Mouse (Mus musculus) mouse embryonic stem cell (cell line): ENCODE measurements around the gene Htr6.

Experiments used
- in situ Hi-C, 2 experiments: fragments of 300-500 bp; cut with MboI; formaldehyde crosslinking; loops; 1 replicate in 1 of 2; 3 replicates in 1 of 2; pipeline ENCODE4 v1.14.3; 2019 to 2020; ENCODE audit warnings: low sequenced_read_pairs in 2 of 2, low pct_unique_long_range_greater_than_20kb in 1 of 2, mixed read lengths in 1 of 2; ENCODE audit not compliant: unreplicated experiment in 1 of 2

Gene Htr6

DNA sequence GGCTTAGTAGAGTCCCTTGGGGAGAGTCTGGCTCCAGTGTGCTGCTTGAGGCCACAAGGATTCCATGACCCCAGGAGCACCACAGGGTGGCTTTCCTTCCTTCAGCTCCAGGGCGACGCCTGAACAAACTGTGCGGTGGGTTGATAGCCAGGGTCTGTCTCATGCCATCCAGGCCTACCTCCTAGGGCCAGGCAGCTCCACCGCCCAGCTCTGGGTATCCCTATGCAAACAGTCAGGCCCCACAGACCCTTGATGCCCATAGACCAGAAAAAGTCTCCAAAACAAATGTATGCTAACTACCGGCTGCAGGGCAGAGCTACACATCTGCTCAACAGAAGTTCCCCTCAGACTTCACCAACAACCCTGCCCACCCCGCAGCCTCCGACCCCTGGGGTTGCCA lies 15.7 kb upstream of the Htr6 start:
- in situ Hi-C loops: loop anchor here (10.0 to 25.0 kb wide), 2 partner anchors 421 to 734 kb away; no protein-coding TSS in a partner anchor

DNA sequence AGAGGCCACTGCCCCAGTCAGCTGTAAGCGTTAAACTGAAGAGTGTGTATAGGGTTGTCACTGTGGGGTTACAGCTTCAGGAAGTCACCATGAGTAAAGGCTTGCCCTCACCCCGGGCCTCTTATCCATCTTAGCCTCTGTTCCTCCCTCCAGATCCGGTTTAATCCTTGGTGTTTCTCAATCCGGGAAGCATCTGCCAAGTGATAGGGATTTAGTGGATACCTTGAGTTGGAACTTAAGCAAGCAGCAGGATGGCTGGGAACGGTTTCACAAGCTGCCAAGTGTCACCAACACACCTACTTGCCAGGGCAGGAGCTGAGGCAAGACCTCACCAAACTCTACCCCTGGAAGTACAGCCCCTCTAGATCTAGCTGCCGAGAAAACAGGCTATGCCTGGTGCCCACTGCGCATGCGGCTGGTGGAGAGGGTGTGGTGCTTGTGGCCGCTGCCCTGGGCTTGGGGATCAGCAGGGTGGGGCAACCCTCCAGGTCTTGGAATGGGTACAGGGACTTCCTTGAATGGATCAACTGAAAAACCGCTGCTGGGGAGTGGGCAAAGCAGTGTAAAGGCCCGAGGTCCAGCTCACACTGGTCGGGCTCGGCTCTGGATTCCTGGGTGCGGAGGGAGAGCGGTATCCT lies 15.1 kb upstream of the Htr6 start:
- in situ Hi-C loops: loop anchor here (10.0 to 25.0 kb wide), 2 partner anchors 422 to 734 kb away; no protein-coding TSS in a partner anchor

DNA sequence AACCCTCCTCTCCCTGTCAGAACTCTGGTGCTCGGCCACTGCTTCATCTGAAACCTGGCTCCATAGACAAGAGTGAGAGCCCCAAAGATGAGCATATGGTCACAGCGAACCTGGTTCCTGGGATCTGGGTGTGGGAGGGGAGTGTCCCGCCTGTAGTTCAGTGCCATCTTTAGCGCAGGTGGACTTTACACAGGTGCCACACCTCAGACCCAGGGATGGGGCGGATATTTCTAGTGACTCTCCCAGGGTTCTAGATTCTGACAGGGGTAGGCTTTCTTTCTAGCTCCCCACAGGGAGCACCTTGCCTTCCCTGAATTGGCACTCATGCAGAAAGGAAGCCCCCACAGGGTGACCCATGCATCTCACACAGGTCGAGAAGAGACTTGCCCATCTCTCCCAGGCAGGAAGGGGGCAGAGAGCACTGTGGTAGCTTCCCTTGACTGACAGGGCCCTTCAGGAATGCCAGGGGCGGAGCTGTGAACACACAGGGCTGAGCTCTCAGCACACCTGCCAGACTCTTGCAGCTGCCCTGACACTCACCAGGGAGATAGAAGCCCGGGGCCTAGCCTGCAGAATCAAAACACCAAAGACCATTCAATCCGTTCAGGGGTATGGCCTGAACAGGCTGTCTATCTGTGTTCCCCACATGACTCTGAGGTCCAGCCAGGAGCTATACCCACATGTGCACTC lies 13.8 kb upstream of the Htr6 start:
- in situ Hi-C loops: loop anchor here in 1 of 2 experiments (25.0 kb wide), 1 partner anchor 423 kb away; no protein-coding TSS in a partner anchor

DNA sequence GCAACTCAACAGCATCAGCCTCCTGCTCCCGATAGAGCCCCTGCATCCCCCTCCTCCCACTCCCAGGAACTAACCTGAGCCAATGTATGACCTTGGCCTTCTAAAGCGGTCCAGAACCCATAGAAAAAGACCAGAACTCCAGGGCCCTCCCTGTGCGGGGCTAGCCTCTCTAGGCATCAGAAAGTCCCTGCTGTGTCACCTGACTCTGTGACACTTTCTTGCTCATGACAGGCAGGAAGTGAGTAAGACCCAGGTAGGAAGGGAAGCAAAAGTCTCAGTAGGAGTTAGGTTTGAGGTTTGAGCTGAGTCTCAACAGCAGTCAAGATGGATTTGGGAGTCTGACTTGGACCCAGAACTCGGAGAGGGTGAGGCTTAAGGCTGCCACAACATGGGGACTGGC lies 11.6 kb upstream of the Htr6 start:
- in situ Hi-C loops: loop anchor here in 1 of 2 experiments (25.0 kb wide), 1 partner anchor 425 kb away; no protein-coding TSS in a partner anchor

DNA sequence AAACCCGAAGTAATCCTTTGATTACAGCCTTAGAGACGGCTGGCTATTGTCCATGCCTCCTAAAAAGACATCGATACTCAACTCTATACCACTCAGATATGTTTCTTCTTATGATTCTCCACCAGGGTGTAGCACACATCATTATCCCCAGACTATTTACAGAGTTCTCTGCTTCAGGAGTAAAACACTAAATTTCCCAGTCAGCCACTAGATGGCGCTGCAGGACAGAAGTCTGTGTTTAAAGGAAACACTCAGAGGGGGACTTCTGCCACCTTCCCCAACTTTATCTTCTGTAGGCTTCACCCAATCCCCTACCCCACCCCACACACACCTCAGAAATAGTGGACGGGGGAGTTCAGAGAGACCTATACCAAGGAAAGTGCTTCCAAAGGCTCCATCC lies 10.7 kb upstream of the Htr6 start:
- in situ Hi-C loops: loop anchor here in 1 of 2 experiments (25.0 kb wide), 1 partner anchor 426 kb away; no protein-coding TSS in a partner anchor

DNA sequence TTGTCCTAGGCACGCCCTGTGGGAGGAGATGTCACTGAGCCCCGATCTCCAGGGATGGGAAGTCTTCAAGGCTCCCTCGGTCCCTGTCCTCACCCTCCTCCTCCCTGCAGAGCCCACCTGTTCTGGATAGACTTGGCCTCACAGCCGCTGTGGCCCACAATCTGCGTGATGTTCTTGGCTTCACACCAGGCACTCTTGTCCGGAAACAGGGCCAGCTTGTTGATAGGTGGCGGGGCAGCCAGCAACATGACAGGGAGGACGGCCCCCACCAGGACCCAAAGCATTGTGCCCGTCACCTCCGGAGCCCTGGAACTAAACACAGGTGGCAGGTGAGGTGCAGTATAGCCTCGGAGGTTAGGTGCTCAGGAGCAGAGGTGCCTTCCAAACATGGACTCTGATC lies 10.0 kb upstream of the Htr6 start:
- in situ Hi-C loops: loop anchor here in 1 of 2 experiments (25.0 kb wide), 1 partner anchor 427 kb away; no protein-coding TSS in a partner anchor

DNA sequence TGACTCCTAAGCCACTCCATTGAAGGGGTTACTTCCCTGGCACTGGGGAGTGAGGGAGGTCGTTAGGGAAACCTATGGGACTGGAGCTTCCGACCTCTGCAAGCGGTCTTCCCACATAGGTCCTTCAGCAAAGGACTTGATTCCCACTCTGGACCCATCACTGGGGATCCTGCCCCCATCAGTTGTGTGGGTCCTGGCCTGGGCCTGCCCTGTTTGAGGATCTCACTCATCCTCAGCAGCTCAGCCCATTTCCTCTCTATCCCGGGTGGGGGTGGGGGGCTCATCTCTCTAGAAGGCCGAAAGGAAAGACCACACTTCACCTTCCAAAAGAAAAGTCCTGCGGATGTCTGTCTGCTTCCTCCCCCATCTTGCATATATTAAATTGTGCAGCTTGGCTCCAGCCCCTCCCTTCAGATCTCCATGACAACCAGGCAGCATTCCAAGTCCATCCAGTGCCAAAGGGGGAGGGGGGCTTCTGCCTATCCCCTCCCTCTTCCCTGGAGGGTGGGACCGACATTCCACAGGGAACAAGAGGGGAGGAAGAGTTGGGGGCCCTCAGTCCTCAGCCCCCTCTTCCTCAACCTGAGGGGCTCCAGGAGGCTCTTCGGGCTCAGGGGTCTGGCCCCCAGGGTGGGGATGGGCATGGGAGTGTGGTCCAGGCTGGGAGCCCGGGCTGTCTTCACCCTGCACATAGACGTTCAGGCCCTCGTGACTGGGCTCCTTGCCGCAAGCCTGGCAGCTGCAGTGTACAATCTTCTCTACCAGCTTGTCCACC lies 7.6 kb upstream of the Htr6 start:
- in situ Hi-C loops: loop anchor here in 1 of 2 experiments (25.0 kb wide), 1 partner anchor 429 kb away; no protein-coding TSS in a partner anchor

DNA sequence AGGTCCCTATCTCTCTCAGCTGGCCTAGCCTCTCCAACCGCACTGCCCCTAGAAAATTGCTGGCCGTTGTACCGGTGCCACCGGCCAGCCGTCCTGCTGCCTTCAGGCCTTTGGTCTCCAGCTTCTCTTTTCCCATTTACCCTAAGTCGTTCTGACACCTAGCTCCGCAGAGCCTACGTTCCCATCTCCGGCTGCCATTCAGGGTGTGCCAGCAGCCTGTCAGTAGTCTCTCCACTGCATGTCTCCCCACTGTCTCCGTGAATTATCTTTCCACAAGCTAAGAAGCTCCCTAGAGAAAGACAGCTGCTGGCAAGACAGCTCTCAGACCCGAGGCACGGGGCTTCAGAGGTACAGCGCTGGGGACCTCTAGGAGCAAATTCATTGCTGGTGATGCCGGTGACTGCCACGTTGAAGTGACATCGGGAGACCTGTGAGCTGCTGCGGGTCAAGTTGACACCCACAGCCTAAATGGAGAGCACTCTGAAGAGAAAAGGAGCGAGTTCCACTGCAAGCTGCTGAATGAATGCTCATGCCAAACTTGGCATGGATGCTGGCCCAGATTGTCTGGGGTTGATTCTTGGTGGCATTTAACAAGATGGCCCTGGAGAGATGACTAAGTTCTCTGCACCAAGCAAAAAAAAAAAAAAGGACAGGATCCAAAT lies 6.0 kb upstream of the Htr6 start:
- in situ Hi-C loops: loop anchor here in 1 of 2 experiments (25.0 kb wide), 1 partner anchor 431 kb away; no protein-coding TSS in a partner anchor

DNA sequence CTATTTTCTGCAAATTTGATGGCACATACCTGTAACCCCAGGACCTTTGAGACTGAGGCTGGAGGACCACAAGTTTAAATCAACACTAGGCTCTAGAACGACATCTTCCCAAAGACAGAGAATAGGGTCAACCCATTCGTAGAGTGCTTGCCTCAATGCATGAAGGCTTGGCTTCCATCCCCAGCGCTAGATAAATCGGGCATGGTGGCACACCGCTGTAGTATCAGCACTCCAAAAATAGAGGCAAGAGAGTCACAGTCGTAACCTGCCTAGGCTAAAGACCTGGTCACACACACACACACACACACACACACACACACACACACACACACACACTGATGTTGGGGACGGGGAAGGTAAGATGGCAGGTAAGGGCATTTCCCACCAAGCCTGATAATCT lies 4.9 kb upstream of the Htr6 start:
- in situ Hi-C loops: loop anchor here in 1 of 2 experiments (25.0 kb wide), 1 partner anchor 432 kb away; no protein-coding TSS in a partner anchor

DNA sequence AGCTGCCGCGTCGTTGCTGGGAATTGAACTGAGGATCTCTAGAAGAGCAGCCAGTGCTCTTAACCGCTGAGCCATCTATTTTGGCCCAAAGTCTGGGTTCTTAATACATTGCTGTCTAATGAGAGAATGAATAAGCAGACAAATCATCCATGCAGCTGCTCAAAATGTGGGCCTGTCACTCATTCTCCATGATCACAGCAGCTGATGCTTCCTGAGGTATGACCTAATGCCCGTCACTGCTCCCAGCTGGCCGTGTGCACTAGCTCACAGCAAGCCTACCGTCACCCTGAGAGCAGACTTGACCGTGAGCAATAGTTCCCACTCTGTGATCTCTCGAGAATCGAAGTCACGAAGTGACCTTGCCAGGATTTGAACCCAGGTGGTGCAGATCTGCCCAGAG lies 4.1 kb upstream of the Htr6 start:
- in situ Hi-C loops: loop anchor here in 1 of 2 experiments (5.0 to 25.0 kb wide), 2 partner anchors 152 to 433 kb away; no protein-coding TSS in a partner anchor

DNA sequence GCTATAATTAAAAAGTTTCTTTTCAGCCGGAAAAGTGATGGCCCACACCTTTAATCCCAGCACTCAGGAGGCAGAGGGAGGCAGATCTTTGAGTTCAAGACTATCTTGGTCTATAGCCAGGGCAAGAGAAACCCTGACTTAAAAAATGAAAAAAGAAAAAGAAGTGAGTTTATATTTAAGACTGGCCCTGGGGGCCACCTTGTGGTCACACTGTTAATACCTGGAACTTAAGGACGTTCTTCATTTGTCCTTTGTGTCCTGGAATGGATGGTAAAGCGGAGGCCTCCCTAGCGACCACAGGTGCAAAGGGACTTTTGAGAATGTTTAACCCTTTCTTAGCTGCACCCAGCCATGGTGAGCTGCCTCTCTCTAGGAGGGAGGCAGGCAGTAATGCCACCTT lies 3.4 kb upstream of the Htr6 start:
- in situ Hi-C loops: loop anchor here in 1 of 2 experiments (5.0 to 25.0 kb wide), 2 partner anchors 151 to 434 kb away; no protein-coding TSS in a partner anchor

DNA sequence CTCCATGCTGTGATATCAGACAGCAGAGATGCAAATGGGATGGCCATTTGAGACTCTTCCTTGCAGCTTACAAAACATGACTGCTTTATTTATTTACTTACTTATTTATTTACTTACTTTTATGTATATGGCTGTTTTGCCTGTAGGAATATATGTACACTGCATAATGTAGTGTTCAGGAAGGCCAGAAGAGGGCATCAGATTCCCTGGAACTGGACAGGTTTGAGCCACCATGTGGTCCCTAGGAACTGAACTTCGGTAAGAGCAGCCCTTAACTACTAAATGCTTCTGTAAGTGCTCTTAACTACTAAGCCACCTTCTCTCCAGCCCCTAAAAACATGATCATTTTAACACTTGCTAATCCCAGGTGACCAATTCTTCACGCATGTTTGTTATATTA lies 2.9 kb upstream of the Htr6 start:
- in situ Hi-C loops: loop anchor here in 1 of 2 experiments (5.0 to 25.0 kb wide), 2 partner anchors 151 to 434 kb away; no protein-coding TSS in a partner anchor

DNA sequence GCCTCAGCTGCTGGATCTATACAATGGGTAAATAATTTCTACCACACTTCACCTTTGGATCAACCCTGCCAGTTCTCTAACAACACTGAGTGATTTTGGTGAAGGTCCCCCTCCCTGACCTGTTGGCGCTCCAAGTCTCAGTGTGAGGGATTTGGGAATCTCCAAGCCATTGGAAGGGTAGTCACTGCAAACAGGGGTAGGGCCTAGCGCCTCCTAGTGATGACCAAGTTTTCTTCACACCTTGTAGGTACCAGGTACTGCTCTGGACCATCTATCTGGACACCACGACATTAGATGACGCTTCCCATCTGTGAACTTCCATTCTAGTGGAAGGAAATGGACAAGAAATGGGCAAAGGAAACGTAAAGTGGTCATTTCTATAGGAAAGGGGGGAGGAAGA lies 545 bp upstream of the Htr6 start:
- in situ Hi-C loops: loop anchor here in 1 of 2 experiments (5.0 to 25.0 kb wide), 2 partner anchors 149 to 436 kb away; no protein-coding TSS in a partner anchor

DNA sequence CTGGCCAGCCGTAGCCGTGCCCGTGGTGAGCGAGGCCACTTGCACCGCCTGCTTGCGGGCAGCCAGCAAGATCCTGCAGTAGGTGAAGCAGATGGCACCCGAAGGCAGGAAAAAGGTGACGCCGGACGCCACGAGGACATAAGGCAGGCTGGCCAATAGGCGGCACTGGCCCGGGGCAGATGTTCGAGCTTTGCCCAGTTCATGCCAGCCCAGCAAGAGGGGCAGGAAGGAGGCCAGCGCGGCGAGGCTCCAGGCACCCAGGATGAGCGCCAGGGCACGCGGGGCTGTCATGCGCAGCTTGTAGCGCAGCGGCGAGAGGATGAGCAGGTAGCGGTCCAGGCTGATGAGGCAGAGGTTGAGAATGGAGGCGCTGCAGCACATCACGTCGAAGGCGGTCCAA lies 1.3 kb downstream of the Htr6 start:
- in situ Hi-C loops: no loop called here

DNA sequence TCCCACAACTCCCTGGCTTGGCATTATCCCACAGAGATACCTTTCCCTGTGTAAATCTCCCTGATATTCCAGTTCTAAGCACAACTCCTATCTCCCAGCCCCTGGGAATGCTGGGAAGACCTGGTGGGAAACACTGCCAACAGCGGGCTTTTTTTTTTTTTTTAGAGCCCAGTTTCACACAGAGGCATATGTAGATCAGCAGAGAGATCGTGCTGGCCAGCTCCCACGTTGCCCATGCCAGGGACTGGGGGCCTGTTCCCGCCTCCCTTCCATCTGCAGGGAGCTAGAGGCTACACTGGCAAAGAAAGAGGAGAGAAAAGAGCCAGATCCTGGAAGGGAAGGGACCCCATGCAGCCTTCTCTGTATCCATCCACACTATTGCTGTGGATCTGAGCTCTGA lies 7.1 kb downstream of the Htr6 start:
- in situ Hi-C loops: no loop called here

DNA sequence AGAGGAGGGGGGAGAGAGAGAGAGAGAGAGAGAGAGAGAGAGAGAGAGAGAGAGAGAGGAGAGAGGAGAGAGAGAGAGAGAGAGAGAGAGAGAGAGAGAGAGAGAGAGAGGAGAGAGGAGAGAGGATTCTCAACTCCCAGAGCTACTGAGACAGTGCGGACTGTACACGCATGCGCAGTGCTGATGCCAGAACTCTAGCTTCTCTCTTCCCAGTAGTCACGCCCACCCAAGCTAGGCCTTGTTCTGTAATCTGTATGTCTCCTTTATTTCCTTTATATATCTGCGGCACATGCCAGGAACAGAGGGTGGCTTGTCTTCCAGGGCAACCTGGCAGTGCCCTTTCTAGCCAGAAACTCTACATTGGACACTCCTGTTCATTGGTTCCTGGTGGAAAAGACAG lies 10.5 kb downstream of the Htr6 start:
- in situ Hi-C loops: no loop called here

DNA sequence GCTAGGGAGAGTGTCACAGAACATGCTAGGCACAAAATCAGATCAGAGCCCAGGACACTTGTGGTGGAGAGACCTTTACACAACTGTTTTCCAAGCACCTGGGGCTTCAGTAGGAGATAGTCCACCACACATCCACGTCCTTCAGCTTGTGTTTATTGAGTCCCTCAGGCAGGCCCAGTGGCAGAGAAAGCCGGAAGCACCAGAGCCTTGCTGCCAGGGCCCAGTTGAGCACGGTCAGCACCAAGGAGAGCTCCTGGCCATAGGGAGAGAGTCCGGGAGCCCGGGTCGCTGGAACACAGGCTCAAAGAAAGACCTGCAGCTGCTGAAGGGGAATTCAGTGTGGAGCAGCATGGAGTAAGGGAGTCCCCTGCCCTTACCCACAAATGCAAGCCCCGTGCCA lies 15.8 kb downstream of the Htr6 start:
- in situ Hi-C loops: no loop called here

DNA sequence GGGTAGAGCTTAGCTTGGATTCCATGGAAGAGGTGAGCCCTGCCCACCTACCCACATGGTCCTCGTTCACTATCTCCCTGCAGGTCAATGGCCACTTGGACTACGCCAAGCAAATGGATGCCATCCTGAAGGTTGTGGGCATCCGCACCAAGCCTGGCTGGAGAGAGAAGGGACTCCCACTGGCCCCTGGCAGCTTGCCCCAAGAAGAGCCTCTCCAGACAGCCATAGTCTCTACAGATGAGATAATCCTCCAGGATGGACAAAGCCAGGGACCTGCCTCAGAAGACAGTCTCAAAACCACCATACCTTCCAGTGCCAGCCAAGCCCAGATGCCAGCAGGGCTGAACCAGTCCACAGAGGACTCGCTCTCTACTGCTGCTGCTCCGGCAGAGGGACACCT lies 17.3 kb downstream of the Htr6 start:
- in situ Hi-C loops: no loop called here
